Mouse (Mus musculus): Measurements from ENCODE around the gene Hoxd10.
A peak's percentile ranks its signal among the peaks of the same experiment; 100 is the strongest.

Gene Hoxd10

GRCm38 (mm10) chr2:74710929-74711543, 19.3 kb downstream of the Hoxd10 start:
- DNase-seq (ENCODE audit: low spot score): no peak

- no peak for DNase-seq (ENCODE audit: low spot score)
Measured at GRCm38 (mm10) chr2:74711721-74712621, 20.2 kb downstream of the Hoxd10 start, which contains the start of the genes Hoxd3 and Hoxd4. Hoxd3 (plus strand) TSS chr2:74711927. Hoxd4 (plus strand) TSS chr2:74711929.

GRCm38 (mm10) chr2:74713239-74714150, 21.8 kb downstream of the Hoxd10 start:
- no peak for DNase-seq (ENCODE audit: low spot score)

- DNase-seq (ENCODE audit: low spot score): no peak
Measured at GRCm38 (mm10) chr2:74714156-74714789, 22.5 kb downstream of the Hoxd10 start.

- no peak for DNase-seq (ENCODE audit: low spot score)
Measured at GRCm38 (mm10) chr2:74714881-74715280, 23.2 kb downstream of the Hoxd10 start.

- DNase-seq (ENCODE audit: low spot score): peak; percentile 27
Measured at GRCm38 (mm10) chr2:74715504-74716241, 23.9 kb downstream of the Hoxd10 start.

- DNase-seq (ENCODE audit: low spot score): no peak
Measured at GRCm38 (mm10) chr2:74720384-74720783, 28.7 kb downstream of the Hoxd10 start.

- DNase-seq (ENCODE audit: low spot score): no peak
Measured at GRCm38 (mm10) chr2:74720955-74721491, 29.3 kb downstream of the Hoxd10 start.

GRCm38 (mm10) chr2:74721882-74722281, 30.2 kb downstream of the Hoxd10 start:
- no peak for DNase-seq (ENCODE audit: low spot score)

GRCm38 (mm10) chr2:74722949-74723348, 31.2 kb downstream of the Hoxd10 start:
- DNase-seq (ENCODE audit: low spot score): no peak

- DNase-seq (ENCODE audit: low spot score): no peak
Measured at GRCm38 (mm10) chr2:74724244-74725015, 32.7 kb downstream of the Hoxd10 start.

GRCm38 (mm10) chr2:74725171-74725570, 33.4 kb downstream of the Hoxd10 start:
- no peak for DNase-seq (ENCODE audit: low spot score)

- no peak for DNase-seq (ENCODE audit: low spot score)
Measured at GRCm38 (mm10) chr2:74726551-74726950, 34.8 kb downstream of the Hoxd10 start, which contains the start of gene Gm28230. Gm28230 (plus strand) TSS chr2:74726728.

- no peak for DNase-seq (ENCODE audit: low spot score)
Measured at GRCm38 (mm10) chr2:74726973-74727639, 35.4 kb downstream of the Hoxd10 start.

- DNase-seq (ENCODE audit: low spot score): no peak
Measured at GRCm38 (mm10) chr2:74727640-74728302, 36.0 kb downstream of the Hoxd10 start.

GRCm38 (mm10) chr2:74728303-74728680, 36.6 kb downstream of the Hoxd10 start:
- no peak for DNase-seq (ENCODE audit: low spot score)

- DNase-seq (ENCODE audit: low spot score): no peak
Measured at GRCm38 (mm10) chr2:74730331-74730730, 38.6 kb downstream of the Hoxd10 start.

GRCm38 (mm10) chr2:74731055-74731454, 39.3 kb downstream of the Hoxd10 start:
- DNase-seq (ENCODE audit: low spot score): no peak

Data from layer of hippocampus, adult 9-10 months (tissue).